13 mouse cellular contexts compared by ENCODE assay signal in the genomic region with DNA sequence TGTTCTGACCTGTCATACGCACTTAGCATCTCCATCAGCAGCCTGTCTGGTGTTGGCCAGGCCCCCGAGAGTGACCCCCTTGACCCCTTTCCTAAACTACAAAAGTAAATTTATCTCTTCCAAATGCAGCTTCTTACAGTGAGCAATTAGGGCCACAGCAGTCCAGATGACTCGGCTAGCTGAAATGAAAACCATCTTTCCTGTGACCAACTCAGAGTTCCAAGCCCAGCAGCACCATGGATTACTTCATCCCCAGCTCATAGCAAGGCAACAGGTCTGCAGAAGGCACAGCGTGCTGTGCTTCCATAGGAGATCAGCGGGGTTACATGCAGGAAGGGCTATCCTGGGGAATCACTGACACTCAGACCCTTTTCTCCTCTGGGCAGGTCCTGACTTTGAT. TPM values are rescaled to one million over a fixed set of nuclear protein-coding genes. Genes with fewer than 3 reads are reported as not detected.
"Had no signal": no experiment of that assay in that cellular context is flagged by ENCODE, and none has a peak within 500 bp of the region (broad histone marks: within the 10 kb centered on the region; RNA-seq: fewer than 3 reads in every experiment).

No protein-coding gene starts in this region.

- ATAC-seq: liver, postnatal 0 days; lung, postnatal 0 days; midbrain, embryonic 13.5 days; midbrain, embryonic 16.5 days had no signal

- DNase-seq: kidney, postnatal 14 days; kidney, postnatal 4 days; left cerebral cortex, postnatal 4 days; liver, postnatal 0 days; lung, embryonic 14.5 days; retina, postnatal 1 day; thymus, adult 2 months; thymus, postnatal 14 days; thymus, postnatal 4 days had no signal

RNA-seq across cellular contexts. Expression of a gene that starts 45.0 kb away (rescaled TPM):
- polyA plus RNA-seq: macrophage had no signal
